10 mouse cellular contexts compared by ENCODE assay signal in the genomic region with DNA sequence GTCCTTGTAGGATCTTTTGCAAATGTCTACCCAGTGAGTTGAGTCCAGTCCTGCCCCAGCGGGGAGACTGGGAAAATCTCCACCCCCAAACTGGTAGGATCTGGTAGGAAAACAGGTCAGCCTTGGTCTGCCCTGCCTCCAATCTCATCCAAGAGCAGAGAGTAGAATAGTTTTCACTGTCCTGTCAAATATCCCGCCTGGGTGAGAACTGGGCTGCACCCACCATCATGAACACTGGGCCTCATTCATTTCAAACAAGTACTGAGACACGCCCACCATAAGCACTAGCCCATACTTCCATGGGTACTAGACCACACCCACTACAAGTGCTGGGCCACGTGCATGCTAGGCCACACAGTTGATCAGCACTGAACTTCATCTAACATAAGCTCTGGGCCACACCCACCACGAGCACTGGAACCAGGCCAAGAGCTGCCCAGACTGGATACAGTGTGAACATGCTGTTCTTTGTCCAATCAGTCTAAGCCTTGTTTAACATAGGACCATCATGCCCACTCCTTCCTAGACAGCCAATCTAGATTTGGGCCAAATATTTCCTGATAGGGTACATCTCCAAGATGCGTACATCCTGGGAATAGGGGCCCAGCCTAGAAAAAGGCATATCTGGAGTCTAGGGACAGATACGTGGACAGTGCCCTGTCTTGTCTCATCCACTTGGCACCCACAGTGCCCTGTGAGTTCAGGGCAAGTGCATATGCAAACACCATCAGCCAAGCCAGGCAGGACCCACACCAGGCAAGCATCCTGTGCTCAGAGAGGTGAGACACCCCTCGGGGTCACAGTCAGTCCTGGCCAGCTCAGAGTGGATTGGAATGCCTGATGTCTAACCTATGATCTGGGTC. TPM values are rescaled to one million over a fixed set of nuclear protein-coding genes. Genes with fewer than 3 reads are reported as not detected.
A peak's percentile ranks its signal among the peaks of the same experiment; 100 is the strongest.
DNase-seq lines count a peak whose midpoint lies in the region; ATAC-seq and TF ChIP-seq lines count a peak whose summit lies in the region.
"Had no signal": no experiment of that assay in that cellular context is flagged by ENCODE, and none has a peak within 500 bp of the region (broad histone marks: within the 10 kb centered on the region; RNA-seq: fewer than 3 reads in every experiment).

No protein-coding gene starts in this region.

- H3K4me1 ChIP-seq in megakaryocyte, embryonic 14.5 days, result peaks cover 13% of the 10 kb centered on the region
- H3K4me1 ChIP-seq in heart, postnatal 0 days (ENCODE audit: control insufficient read depth, insufficient read depth), result 0 out of 2 replicates have a peak, but pooled peaks cover 4% of the 10 kb centered on the region

- H3ac ChIP-seq in myocyte (ENCODE audit: control insufficient read depth, insufficient read length), result no peak overlapping the region

- H3K4me2 ChIP-seq in heart, postnatal 0 days (ENCODE audit: low read depth, low read length), result no peak overlapping the region
- H3K4me2 ChIP-seq in myocyte (ENCODE audit: low read depth), result no peak overlapping the region

- H3K9me3 ChIP-seq in megakaryocyte, embryonic 14.5 days, result no peaks in the 10 kb centered on the region
- no peaks in the 10 kb centered on the region for H3K9me3 ChIP-seq in heart, postnatal 0 days (replicated peaks; ENCODE audit: control insufficient read depth, low read length)

- no peaks in the 10 kb centered on the region for H3K36me3 ChIP-seq in megakaryocyte, embryonic 14.5 days (replicated peaks; ENCODE audit: low read length)
- no peaks in the 10 kb centered on the region; the same call in 1 of the 2 replicates for H3K36me3 ChIP-seq in heart, postnatal 0 days (replicated peaks; ENCODE audit: control insufficient read depth, insufficient read depth, low read length)
- no peaks in the 10 kb centered on the region for H3K36me3 ChIP-seq in myocyte (ENCODE audit: control insufficient read depth, insufficient read depth)

- peak overlapping the region; percentile 78 for H3K27ac ChIP-seq in gastrocnemius, adult 2 months
- peak overlapping the region; percentile 96 for H3K27ac ChIP-seq in heart, postnatal 0 days (ENCODE audit: low read depth)
- H3K27ac ChIP-seq: layer of hippocampus, adult 2 months had no signal

- peak; percentile 79 for TF ChIP-seq POLR2A in myocyte (IDR thresholded peaks at IDR 0.05; ENCODE audit: insufficient read length, low read depth)

- H3K4me3 ChIP-seq in megakaryocyte, embryonic 14.5 days (replicated peaks), result peak overlapping the region; percentile 30
- no peak overlapping the region for H3K4me3 ChIP-seq in gastrocnemius, adult 2 months
- H3K4me3 ChIP-seq in heart, postnatal 0 days (ENCODE audit: low read depth, low read length), result no peak overlapping the region
- no peak overlapping the region for H3K4me3 ChIP-seq in myocyte
- H3K4me3 ChIP-seq: layer of hippocampus, adult 2 months had no signal

- H3K9ac ChIP-seq in heart, postnatal 0 days (replicated peaks; ENCODE audit: low read depth, low read length), result no peak overlapping the region

- no peaks in the 10 kb centered on the region for H3K79me2 ChIP-seq in myocyte (ENCODE audit: control insufficient read depth, insufficient read depth)

- intact Hi-C loops in gastrocnemius, adult 2 months (cut with DNase I), result loop anchor here (5.0 kb wide), 1 partner anchor 43 kb away; no protein-coding TSS in a partner anchor
- intact Hi-C loops in left cerebral cortex, postnatal 14 days (cut with DNase I), result no loop called here

- peak; percentile 87 for DNase-seq in gastrocnemius, adult 2 months
- DNase-seq in heart, postnatal 0 days (ENCODE audit: low spot score), result peak; percentile 83
- DNase-seq in ovary, postnatal 36 days (ENCODE audit: low spot score), result no peak
- DNase-seq in left cerebral cortex, postnatal 14 days (ENCODE audit: low spot score in 2 of 2), result no peak
- DNase-seq: cerebellum, postnatal 25 days; thymus, postnatal 25 days had no signal

- TF ChIP-seq EP300 in heart, postnatal 0 days (IDR thresholded peaks at IDR 0.05; ENCODE audit: low read depth), result peak; percentile 11; the same call in 1 of the 2 replicates

- peaks cover 52% of the 10 kb centered on the region for H3K27me3 ChIP-seq in megakaryocyte, embryonic 14.5 days (replicated peaks)
- no peaks in the 10 kb centered on the region for H3K27me3 ChIP-seq in heart, postnatal 0 days (ENCODE audit: control insufficient read depth, insufficient read depth, low read length)
- H3K27me3 ChIP-seq in myocyte (ENCODE audit: control insufficient read depth, insufficient read depth, insufficient read length), result no peaks in the 10 kb centered on the region

- no peak for TF ChIP-seq CTCF in gastrocnemius, adult 2 months (IDR thresholded peaks at IDR 0.05)
- no peak for TF ChIP-seq CTCF in heart, postnatal 0 days (IDR thresholded peaks at IDR 0.05; ENCODE audit: low read depth)

- 26% methylated on average over 8 of the region's 8 CpGs for WGBS in heart, postnatal 0 days

- no peak for ATAC-seq in megakaryocyte, adult 5-6 weeks (ENCODE audit: poor library complexity, severe bottlenecking)
- peak; percentile 74 for ATAC-seq in heart, postnatal 0 days (ENCODE audit: insufficient read depth, low read depth)

TF ChIP-seq in myocyte, 11 proteins besides CTCF, POLR2A, EP300 and RAD21:
- TF ChIP-seq USF1 (IDR thresholded peaks at IDR 0.05; ENCODE audit: low read depth), result peak; percentile 18
- no peak for TF ChIP-seq TCF3 (IDR thresholded peaks at IDR 0.05; ENCODE audit: insufficient read length, low read depth)
- no peak for TF ChIP-seq TCF12 (IDR thresholded peaks at IDR 0.05; ENCODE audit: insufficient read depth, poor library complexity, severe bottlenecking)
- no peak for TF ChIP-seq MYOG (IDR thresholded peaks at IDR 0.05; ENCODE audit: control insufficient read depth in 1 of 3, insufficient read depth in 1 of 3, insufficient read length in 2 of 3, low read depth in 2 of 3)
- TF ChIP-seq E2F4 (IDR thresholded peaks at IDR 0.05; ENCODE audit: insufficient read depth), result no peak
- no peak for TF ChIP-seq MAX (IDR thresholded peaks at IDR 0.05; ENCODE audit: low read depth)
- no peak for TF ChIP-seq SRF (IDR thresholded peaks at IDR 0.05; ENCODE audit: control insufficient read depth, insufficient read length, low read depth)
- peak; percentile 92 for TF ChIP-seq POLR2AphosphoS2 (IDR thresholded peaks at IDR 0.05; ENCODE audit: insufficient read length, low read depth)
- no peak for TF ChIP-seq CEBPB (IDR thresholded peaks at IDR 0.05; ENCODE audit: insufficient read depth, poor library complexity, severe bottlenecking)
- no peak for TF ChIP-seq MYOD1 (IDR thresholded peaks at IDR 0.05; ENCODE audit: control insufficient read depth in 1 of 3, insufficient read length in 2 of 3, low read depth in 2 of 3)
- TF ChIP-seq REST (IDR thresholded peaks at IDR 0.05; ENCODE audit: insufficient read depth, insufficient read length), result no peak

RNA-seq across cellular contexts. Expression of a gene that starts 56.2 kb away (rescaled TPM):
- polyA plus RNA-seq in megakaryocyte, embryonic 14.5 days (2012; ENCODE audit: insufficient read depth, low replicate concordance), result 10.4 and 49.9 TPM in 2 replicates
- 2.6 and 2.7 TPM in 2 replicates for total RNA-seq in megakaryocyte, adult 5-6 weeks (2015)
- total RNA-seq in megakaryocyte, adult 5-6 weeks (2017), result 2.5 and 2.7 TPM in 2 replicates
- total RNA-seq in gastrocnemius, adult 2 months (2021), result under 1 TPM in 1 of 2 experiments, not detected in 1; 0.15 TPM
- total RNA-seq in heart, postnatal 0 days (2014; rRNA removed; ENCODE audit: low replicate concordance), result 0.50 TPM in 1 of 2 replicates, not detected in the other
- not detected in 2 replicates for polyA plus RNA-seq in heart, postnatal 0 days (2015; fragmentation: Nextera tagmentation; extraction: Ambion mirVana)
- 0.18 TPM for polyA plus RNA-seq in myocyte (2012; fragmentation: generic; extraction: Trizol)
- 1 to 10 TPM; 1.6 to 2.1 TPM for total RNA-seq in left cerebral cortex, postnatal 14 days (2021)

Comparison
In these comparisons a context has a peak if more than half of its experiments do, and no peak if none do; other contexts are left out.
1. DNase-seq: peak in gastrocnemius, adult 2 months (single experiment) and heart, postnatal 0 days (single experiment); none in ovary, postnatal 36 days (single experiment) and left cerebral cortex, postnatal 14 days (0 of 2).